Mouse (Mus musculus): ENCODE results near the gene Lamp1.

DNA sequence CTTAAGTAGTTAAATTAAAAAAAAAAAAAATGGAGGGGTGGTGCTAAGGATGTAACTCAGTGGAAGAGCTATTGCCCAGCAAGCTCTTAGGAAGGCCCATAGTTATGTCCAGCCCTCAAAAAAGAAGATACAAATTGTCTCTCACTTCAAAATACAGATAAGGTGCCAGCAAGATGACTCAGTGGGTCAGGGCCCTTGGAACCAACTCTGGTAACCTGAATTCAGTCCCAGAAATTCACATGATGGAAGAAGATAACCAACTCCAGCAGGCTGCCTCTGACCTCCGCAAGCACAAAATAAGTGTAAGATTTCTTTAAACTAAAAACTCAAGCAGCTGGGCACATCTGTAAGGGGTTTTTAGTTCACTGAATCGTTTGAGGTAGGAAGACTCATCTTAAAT is 10.5 kb upstream of the Lamp1 start:
- TF ChIP-seq POLR2A (IDR thresholded peaks at IDR 0.05; ENCODE audit: insufficient read length, low read depth), result no peak
- no peak for TF ChIP-seq E2F4 (IDR thresholded peaks at IDR 0.05; ENCODE audit: insufficient read depth)
- TF ChIP-seq TCF3 (IDR thresholded peaks at IDR 0.05; ENCODE audit: insufficient read length, low read depth), result no peak
- TF ChIP-seq MAX (IDR thresholded peaks at IDR 0.05; ENCODE audit: low read depth), result no peak
- no peak for TF ChIP-seq POLR2AphosphoS2 (IDR thresholded peaks at IDR 0.05; ENCODE audit: insufficient read length, low read depth)
- TF ChIP-seq TCF12 (IDR thresholded peaks at IDR 0.05; ENCODE audit: insufficient read depth, poor library complexity, severe bottlenecking), result no peak
- TF ChIP-seq USF1 (IDR thresholded peaks at IDR 0.05; ENCODE audit: low read depth), result no peak
- TF ChIP-seq MYOD1 (IDR thresholded peaks at IDR 0.05; ENCODE audit: control insufficient read depth in 1 of 3, insufficient read length in 2 of 3, low read depth in 2 of 3), result no peak
- no peak for TF ChIP-seq MYOG (IDR thresholded peaks at IDR 0.05; ENCODE audit: control insufficient read depth in 1 of 3, insufficient read depth in 1 of 3, insufficient read length in 2 of 3, low read depth in 2 of 3)
- TF ChIP-seq SRF (IDR thresholded peaks at IDR 0.05; ENCODE audit: control insufficient read depth, insufficient read length, low read depth), result no peak
- TF ChIP-seq REST (IDR thresholded peaks at IDR 0.05; ENCODE audit: insufficient read depth, insufficient read length), result no peak
- TF ChIP-seq CEBPB (IDR thresholded peaks at IDR 0.05; ENCODE audit: insufficient read depth, poor library complexity, severe bottlenecking), result no peak
